Mouse (Mus musculus) gastrocnemius, postnatal 4 days (tissue): ENCODE results near the gene Vmn1r194. TPM values are rescaled to one million over a fixed set of nuclear protein-coding genes. Genes with fewer than 3 reads are reported as not detected.
"Not testable (repeated sequence)": the region's sequence is repeated elsewhere in the genome, so short reads cannot be mapped to it uniquely, and the experiment has no call there.

ENCODE experiments used
- DNase-seq, 2 experiments: peaks; one replicate each; pipeline ENCODE4 v3.0.0; 2021 to 2022; ENCODE audit warnings: low spot score in 2 of 2, mixed read lengths in 2 of 2
- long read RNA-seq, 2 experiments: library from polyadenylated mRNA; stranded (forward); transcript quantifications; one replicate each; pipeline ENCODE4 v2.0.0; 2021
- microRNA-seq: library from miRNA; unstranded; fragments of <30 nt; microRNA quantifications from one replicate; pipeline ENCODE4 v1.2.0, GENCODE M21; 2021
- total RNA-seq, 2 experiments: library from RNA; stranded (reverse); gene quantifications; 2 replicates each; pipeline ENCODE4 v1.2.3; 2021

The Vmn1r194 gene
- total RNA-seq, result not detected
- long read RNA-seq, experiment 1, result 0 reads
- long read RNA-seq, experiment 2, result 0 reads

DNA sequence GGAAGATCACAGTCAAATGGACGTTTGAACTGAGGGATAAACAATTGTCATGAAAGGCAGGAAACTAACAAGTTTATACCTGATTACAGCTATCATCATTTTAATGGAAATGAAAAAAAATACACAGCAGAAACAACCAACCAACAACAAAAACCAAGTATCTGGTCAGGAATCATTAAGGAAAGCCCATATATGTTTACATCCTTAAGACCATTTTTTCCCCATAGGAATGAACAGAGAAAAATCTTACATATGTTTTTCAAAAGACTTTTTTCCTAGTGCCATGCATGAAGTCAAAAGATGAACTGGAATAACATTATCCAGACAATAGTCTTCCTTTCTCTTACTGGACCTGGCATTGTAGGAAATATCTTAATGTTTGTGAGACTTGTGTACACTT lies at the start of gene Vmn1r194:
Gene Vmn1r194, plus strand, starts transcription at position 301 of the 400 bp plus-strand sequence.
- DNase-seq, result no peak

DNA sequence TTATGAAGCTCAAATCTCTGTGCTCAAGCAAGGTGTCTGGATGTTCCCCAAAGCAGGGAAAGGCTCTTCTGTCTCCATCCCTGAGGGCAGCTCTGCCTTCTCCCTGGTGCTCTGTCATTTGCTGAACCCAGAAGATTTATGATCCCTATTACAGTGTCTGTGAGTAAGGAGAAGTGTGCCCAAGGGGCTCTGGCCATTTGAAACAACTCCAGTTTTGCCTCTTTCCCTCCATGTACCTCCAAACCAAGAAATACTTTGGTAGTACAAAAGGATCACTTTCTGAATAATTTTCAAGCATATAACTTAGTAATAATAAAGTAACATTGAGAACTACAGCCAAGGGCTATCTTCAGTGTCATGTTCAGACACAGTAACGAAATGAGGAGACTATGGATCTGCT lies 21.0 kb upstream of the Vmn1r194 start, which contains the start of gene Vmn1r193:
Gene Vmn1r193, minus strand, starts transcription at position 101 of the 400 bp plus-strand sequence.
- not testable (repeated sequence) for DNase-seq

DNA sequence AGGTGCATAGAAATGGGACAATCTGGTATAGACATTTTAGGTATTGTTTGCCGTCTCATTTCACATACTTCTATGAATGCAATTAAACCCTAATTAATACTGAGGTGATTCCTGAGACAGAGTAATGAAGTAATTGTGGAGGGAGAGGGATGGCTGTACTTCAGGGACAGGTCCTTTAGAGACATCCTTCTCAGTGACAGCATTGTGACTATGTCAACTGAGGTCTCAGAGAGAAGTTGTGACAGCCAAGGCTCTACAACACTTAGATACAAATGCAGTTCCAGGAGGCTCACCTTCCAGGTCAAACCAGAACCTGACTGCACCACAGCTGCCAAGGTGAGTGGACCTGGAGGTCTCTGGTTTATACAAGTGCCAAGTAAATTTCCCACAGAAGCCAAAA lies 26.2 kb downstream of the Vmn1r194 start, which contains the start of gene Vmn1r195:
Gene Vmn1r195, plus strand, starts transcription at position 301 of the 400 bp plus-strand sequence.
- DNase-seq, result not testable (repeated sequence)

DNA sequence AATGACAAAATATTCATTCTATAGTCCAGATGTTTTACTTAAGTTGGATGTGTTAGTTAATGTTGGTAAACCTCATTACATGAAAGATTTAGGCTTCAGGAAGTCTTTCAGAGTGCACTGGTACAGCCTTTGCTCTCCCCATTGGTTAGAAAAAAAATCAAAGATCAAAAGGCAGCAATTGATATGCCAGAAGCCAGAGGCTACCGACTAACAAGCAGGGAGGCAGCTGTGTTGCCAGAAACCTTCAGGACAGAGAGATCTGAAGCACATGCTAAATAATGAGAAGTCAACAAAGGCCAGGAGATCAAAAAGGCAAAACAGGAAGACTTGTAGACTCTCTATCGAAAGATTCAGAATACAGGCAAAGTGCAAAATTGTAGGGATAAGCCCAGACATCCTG lies 27.7 kb downstream of the Vmn1r194 start:
- no peak for DNase-seq

DNA sequence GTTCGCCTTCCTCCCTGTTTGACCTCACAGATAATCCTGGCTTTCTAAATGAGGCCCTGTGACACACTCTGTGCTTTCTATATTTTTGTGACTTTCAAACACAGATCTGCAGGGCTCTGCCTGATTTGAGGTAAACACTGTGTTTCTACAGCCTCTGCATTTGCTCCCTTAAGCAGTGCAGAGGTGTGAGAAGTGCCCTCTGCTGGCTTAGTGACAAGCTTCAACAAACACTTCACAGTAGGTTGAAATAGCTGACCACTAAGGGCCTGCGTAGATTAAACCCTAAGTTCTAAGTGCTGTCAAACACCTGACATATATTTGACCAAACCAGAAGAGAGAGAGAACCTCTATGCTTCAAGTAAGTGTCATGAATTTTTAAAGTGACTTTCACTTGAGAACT lies 40.6 kb downstream of the Vmn1r194 start:
- DNase-seq, result no peak

DNA sequence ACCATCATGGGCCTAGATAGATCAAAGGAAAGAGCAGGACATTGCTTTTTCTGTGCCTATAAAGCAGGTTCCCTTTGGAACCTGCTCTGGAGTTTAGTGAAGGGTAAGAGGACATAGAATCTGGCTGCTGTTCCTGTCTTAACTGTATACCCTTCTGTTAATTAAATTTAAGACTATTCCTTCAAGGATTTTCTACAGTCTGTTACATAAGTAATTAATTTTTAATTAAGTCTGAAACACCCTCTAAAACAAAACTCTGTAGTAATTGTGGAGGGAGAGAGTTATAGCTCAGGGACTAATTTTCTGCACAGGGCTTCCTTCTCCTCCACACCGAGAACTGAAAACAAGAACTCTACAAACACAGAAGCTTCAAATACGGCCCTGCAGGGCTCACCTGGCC lies 45.6 kb downstream of the Vmn1r194 start, which contains the start of gene Vmn1r196:
Gene Vmn1r196, plus strand, starts transcription at position 301 of the 400 bp plus-strand sequence.
- no peak for DNase-seq

Small RNA genes lying within 50 kb of the gene (microRNA-seq; reads per million reads assigned to microRNA genes)
- not detected for gene Gm23282
- not detected for gene Gm25084

Other genes with a start within 250 kb of the Vmn1r194 start
- under 1 TPM; 0.20 to 0.21 TPM for gene Prss16, start 234.5 kb upstream of the Vmn1r194 start, total RNA-seq
- gene Hist1h2ah, start 208.6 kb upstream of the Vmn1r194 start, total RNA-seq, result 100 to 1,000 TPM; 276 to 360 TPM
- 100 to 1,000 TPM; 393 to 555 TPM for gene Hist1h2bk, start 208.3 kb upstream of the Vmn1r194 start, total RNA-seq
- gene Hist1h4i, start 202.9 kb upstream of the Vmn1r194 start, total RNA-seq, result 100 to 1,000 TPM; 143 to 189 TPM
- 100 to 1,000 TPM; 270 to 354 TPM for gene Hist1h2ag, start 201.3 kb upstream of the Vmn1r194 start, total RNA-seq
- gene Hist1h2bj, start 201.0 kb upstream of the Vmn1r194 start, total RNA-seq, result 100 to 1,000 TPM; 250 to 321 TPM
- gene Vmn1r188, start 159.8 kb upstream of the Vmn1r194 start, total RNA-seq, result not detected
- not detected for gene Vmn1r189, start 138.4 kb upstream of the Vmn1r194 start, total RNA-seq
- not detected for gene Vmn1r191, start 60.2 kb upstream of the Vmn1r194 start, total RNA-seq
- gene Vmn1r192, start 53.1 kb upstream of the Vmn1r194 start, total RNA-seq, result not detected
- not detected for gene Vmn1r193, start 21.1 kb upstream of the Vmn1r194 start, total RNA-seq
- gene Vmn1r195, start 26.3 kb downstream of the Vmn1r194 start, total RNA-seq, result not detected
- not detected for gene Vmn1r196, start 45.7 kb downstream of the Vmn1r194 start, total RNA-seq
- gene Vmn1r197, start 80.4 kb downstream of the Vmn1r194 start, total RNA-seq, result not detected
- gene Vmn1r198, start 106.1 kb downstream of the Vmn1r194 start, total RNA-seq, result not detected
- gene Vmn1r199, start 135.6 kb downstream of the Vmn1r194 start, total RNA-seq, result not detected
- gene Vmn1r200, start 146.2 kb downstream of the Vmn1r194 start, total RNA-seq, result under 1 TPM; 0.07 to 0.16 TPM
- gene Vmn1r201, start 227.7 kb downstream of the Vmn1r194 start, total RNA-seq, result not detected